Mouse (Mus musculus) spleen, postnatal 4 days (tissue): Measurements from ENCODE around the gene Pkib.

ENCODE experiments used
- DNase-seq, 2 experiments: peaks; one replicate each; pipeline ENCODE4 v3.0.0; 2022; ENCODE audit warnings: low spot score in 2 of 2

Gene Pkib

GRCm38 (mm10) chr10:57740733-57741132 is 109.0 kb downstream of the Pkib start:
- DNase-seq, result no peak

GRCm38 (mm10) chr10:57741351-57741750 is 109.6 kb downstream of the Pkib start:
- no peak for DNase-seq

- DNase-seq, result no peak
Measured at GRCm38 (mm10) chr10:57743045-57743444, 111.3 kb downstream of the Pkib start.

- peak in 1 of 2 experiments; percentile 65 for DNase-seq
Measured at GRCm38 (mm10) chr10:57743606-57744016, 111.8 kb downstream of the Pkib start.

- DNase-seq, result no peak
Measured at GRCm38 (mm10) chr10:57744128-57744765, 112.5 kb downstream of the Pkib start.

- DNase-seq, result no peak
Measured at GRCm38 (mm10) chr10:57745452-57745851, 113.7 kb downstream of the Pkib start.

- DNase-seq, result no peak
Measured at GRCm38 (mm10) chr10:57747127-57747526, 115.3 kb downstream of the Pkib start.

- DNase-seq, result no peak
Measured at GRCm38 (mm10) chr10:57753343-57753742, 121.6 kb downstream of the Pkib start.

- no peak for DNase-seq
Measured at GRCm38 (mm10) chr10:57755201-57755736, 123.5 kb downstream of the Pkib start.

GRCm38 (mm10) chr10:57758999-57759398 is 127.2 kb downstream of the Pkib start:
- no peak for DNase-seq

- no peak for DNase-seq
Measured at GRCm38 (mm10) chr10:57760694-57761093, 128.9 kb downstream of the Pkib start.

GRCm38 (mm10) chr10:57763044-57763443 is 131.3 kb downstream of the Pkib start:
- no peak for DNase-seq

GRCm38 (mm10) chr10:57783289-57784130 is 151.7 kb downstream of the Pkib start:
- no peak for DNase-seq

- DNase-seq, result peak in 1 of 2 experiments; percentile 18
Measured at GRCm38 (mm10) chr10:57784131-57784875, 152.5 kb downstream of the Pkib start.

GRCm38 (mm10) chr10:57784876-57785150 is 153.0 kb downstream of the Pkib start, which contains the start of gene Fabp7:
TSS of gene Fabp7 (plus strand) at chr10:57784881.
- DNase-seq, result no peak

GRCm38 (mm10) chr10:57785552-57785951 is 153.8 kb downstream of the Pkib start:
- DNase-seq, result no peak
